Mouse (Mus musculus): ENCODE measurements around the gene Hist1h2ag.

DNA sequence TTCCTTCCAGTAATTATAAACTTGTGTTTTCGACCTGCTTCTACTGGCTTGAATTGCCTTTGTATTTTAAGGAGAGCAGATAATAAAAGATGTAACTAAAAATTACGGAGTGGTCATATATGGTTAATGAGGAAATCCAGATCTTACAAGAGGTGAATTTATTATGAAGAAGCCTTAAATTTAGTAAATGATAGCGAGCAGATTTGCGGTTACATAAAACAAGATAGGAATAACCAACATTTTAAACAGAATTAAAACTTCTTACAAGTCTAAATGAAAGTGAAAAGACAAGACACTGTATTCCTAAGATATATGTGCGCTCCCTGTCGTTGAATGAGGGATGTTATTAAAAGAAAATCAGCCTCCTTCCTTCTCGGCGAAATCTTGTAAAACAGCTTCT, 47.8 kb downstream of the Hist1h2ag start:
- TF ChIP-seq CTCF (IDR thresholded peaks at IDR 0.05; ENCODE audit: control insufficient read depth, insufficient read depth, low read length) (no peak), POLR2A (IDR thresholded peaks at IDR 0.05; ENCODE audit: borderline replicate concordance, control insufficient read depth, low read depth, low read length) (no peak)

Data from bone marrow, adult 2 months (tissue).